Mouse (Mus musculus) liver, embryonic 14.5 days (tissue): Measurements from ENCODE around the gene Auh.

Experiments
- CTCF ChIP-seq: IDR thresholded peaks from 2 replicates; pipeline ENCODE4 v1.5.1; 2016; ENCODE audit warnings: antibody characterized with exemption, low read depth, control low read depth
- EP300 ChIP-seq: IDR thresholded peaks from 2 replicates; pipeline ENCODE4 v1.6.1; 2016; ENCODE audit warnings: antibody characterized with exemption, low read depth

- TF ChIP-seq CTCF (peak; percentile 95), EP300 (no peak)
Observed at GRCm38 (mm10) chr13:52833220-52833619, 96.3 kb downstream of the Auh start.
